Mouse (Mus musculus): ENCODE measurements around the gene Gm9745. TPM values are rescaled to one million over a fixed set of nuclear protein-coding genes. Genes with fewer than 3 reads are reported as not detected.
"Not testable (repeated sequence)": the region's sequence is repeated elsewhere in the genome, so short reads cannot be mapped to it uniquely, and the experiment has no call there.

Gene Gm9745
- polyA plus RNA-seq, 1 experiment from 2014 or later = not detected

GRCm38 (mm10) chr13:8962266-8962665 lies 14.2 kb upstream of the Gm9745 start:
- not testable (repeated sequence) for H3K36me3 ChIP-seq (ENCODE audit: control insufficient read depth, insufficient read depth, low read length); H3K9me3 ChIP-seq (replicated peaks; ENCODE audit: control insufficient read depth, low read length); H3K4me2 ChIP-seq (ENCODE audit: low read depth, low read length); H3K4me3 ChIP-seq (replicated peaks; ENCODE audit: low read length); H3K27ac ChIP-seq (ENCODE audit: low read length); H3K4me1 ChIP-seq (ENCODE audit: control insufficient read depth, insufficient read depth, low read length); ATAC-seq (ENCODE audit: insufficient read depth, low FRiP score); H3K27me3 ChIP-seq (ENCODE audit: control insufficient read depth, insufficient read depth, low read length); H3K9ac ChIP-seq (ENCODE audit: low read length)
- WGBS = 37% methylated on average over 5 of the region's 5 CpGs

- not testable (repeated sequence) for H3K9me3 ChIP-seq (replicated peaks; ENCODE audit: control insufficient read depth, low read length); H3K9ac ChIP-seq (ENCODE audit: low read length); ATAC-seq (ENCODE audit: insufficient read depth, low FRiP score); H3K27me3 ChIP-seq (ENCODE audit: control insufficient read depth, insufficient read depth, low read length); H3K4me3 ChIP-seq (replicated peaks; ENCODE audit: low read length); H3K27ac ChIP-seq (ENCODE audit: low read length); H3K4me2 ChIP-seq (ENCODE audit: low read depth, low read length); H3K36me3 ChIP-seq (ENCODE audit: control insufficient read depth, insufficient read depth, low read length); H3K4me1 ChIP-seq (ENCODE audit: control insufficient read depth, insufficient read depth, low read length)
- WGBS = 55% methylated on average over 3 of the region's 3 CpGs
Measured at GRCm38 (mm10) chr13:8961128-8961888, 13.3 kb upstream of the Gm9745 start.

GRCm38 (mm10) chr13:8959554-8959953 lies 11.5 kb upstream of the Gm9745 start:
- 79% methylated on average over 5 of the region's 6 CpGs for WGBS

GRCm38 (mm10) chr13:8959058-8959457 lies 11.0 kb upstream of the Gm9745 start:
- not testable (repeated sequence) for H3K4me3 ChIP-seq (replicated peaks; ENCODE audit: low read length); ATAC-seq (ENCODE audit: insufficient read depth, low FRiP score); H3K36me3 ChIP-seq (ENCODE audit: control insufficient read depth, insufficient read depth, low read length); H3K9me3 ChIP-seq (replicated peaks; ENCODE audit: control insufficient read depth, low read length); H3K27ac ChIP-seq (ENCODE audit: low read length); H3K4me2 ChIP-seq (ENCODE audit: low read depth, low read length); H3K4me1 ChIP-seq (ENCODE audit: control insufficient read depth, insufficient read depth, low read length); H3K27me3 ChIP-seq (ENCODE audit: control insufficient read depth, insufficient read depth, low read length); H3K9ac ChIP-seq (ENCODE audit: low read length)
- 40% methylated on average over 1 of the region's 5 CpGs for WGBS

More at GRCm38 (mm10) chr13:8959554-8959953, 11.5 kb upstream of the Gm9745 start:
- not testable (repeated sequence) for H3K9ac ChIP-seq (ENCODE audit: low read length); H3K4me1 ChIP-seq (ENCODE audit: control insufficient read depth, insufficient read depth, low read length); H3K36me3 ChIP-seq (ENCODE audit: control insufficient read depth, insufficient read depth, low read length); H3K4me3 ChIP-seq (replicated peaks; ENCODE audit: low read length); H3K9me3 ChIP-seq (replicated peaks; ENCODE audit: control insufficient read depth, low read length); H3K27me3 ChIP-seq (ENCODE audit: control insufficient read depth, insufficient read depth, low read length); ATAC-seq (ENCODE audit: insufficient read depth, low FRiP score); H3K27ac ChIP-seq (ENCODE audit: low read length); H3K4me2 ChIP-seq (ENCODE audit: low read depth, low read length)

- not testable (repeated sequence) for ATAC-seq (ENCODE audit: insufficient read depth, low FRiP score); H3K4me1 ChIP-seq (ENCODE audit: control insufficient read depth, insufficient read depth, low read length); H3K9me3 ChIP-seq (replicated peaks; ENCODE audit: control insufficient read depth, low read length); H3K27me3 ChIP-seq (ENCODE audit: control insufficient read depth, insufficient read depth, low read length); H3K27ac ChIP-seq (ENCODE audit: low read length); H3K9ac ChIP-seq (ENCODE audit: low read length); H3K36me3 ChIP-seq (ENCODE audit: control insufficient read depth, insufficient read depth, low read length); H3K4me3 ChIP-seq (replicated peaks; ENCODE audit: low read length); H3K4me2 ChIP-seq (ENCODE audit: low read depth, low read length)
- WGBS = no CpG with 5 or more reads among the region's 5 CpGs
Measured at GRCm38 (mm10) chr13:8956873-8957272, 8.8 kb upstream of the Gm9745 start.

- not testable (repeated sequence) for H3K4me3 ChIP-seq (replicated peaks; ENCODE audit: low read length); H3K27ac ChIP-seq (ENCODE audit: low read length); H3K36me3 ChIP-seq (ENCODE audit: control insufficient read depth, insufficient read depth, low read length); H3K4me2 ChIP-seq (ENCODE audit: low read depth, low read length); H3K9ac ChIP-seq (ENCODE audit: low read length); H3K27me3 ChIP-seq (ENCODE audit: control insufficient read depth, insufficient read depth, low read length); H3K9me3 ChIP-seq (replicated peaks; ENCODE audit: control insufficient read depth, low read length); ATAC-seq (ENCODE audit: insufficient read depth, low FRiP score); H3K4me1 ChIP-seq (ENCODE audit: control insufficient read depth, insufficient read depth, low read length)
- WGBS = 83% methylated on average over 2 of the region's 2 CpGs
Measured at GRCm38 (mm10) chr13:8955127-8955526, 7.1 kb upstream of the Gm9745 start.

GRCm38 (mm10) chr13:8952563-8952962 lies 4.5 kb upstream of the Gm9745 start, which contains the start of gene Idi2:
Gene Idi2, plus strand, starts transcription at chr13:8952863.
- H3K4me2 ChIP-seq (ENCODE audit: low read depth, low read length); H3K27ac ChIP-seq (ENCODE audit: low read length); H3K9ac ChIP-seq (ENCODE audit: low read length); ATAC-seq (ENCODE audit: insufficient read depth, low FRiP score); H3K27me3 ChIP-seq (ENCODE audit: control insufficient read depth, insufficient read depth, low read length); H3K4me1 ChIP-seq (ENCODE audit: control insufficient read depth, insufficient read depth, low read length); H3K9me3 ChIP-seq (replicated peaks; ENCODE audit: control insufficient read depth, low read length); H3K4me3 ChIP-seq (replicated peaks; ENCODE audit: low read length); H3K36me3 ChIP-seq (ENCODE audit: control insufficient read depth, insufficient read depth, low read length): not testable (repeated sequence)

- H3K4me3 ChIP-seq (replicated peaks; ENCODE audit: low read length); H3K9ac ChIP-seq (ENCODE audit: low read length); H3K4me2 ChIP-seq (ENCODE audit: low read depth, low read length); H3K27me3 ChIP-seq (ENCODE audit: control insufficient read depth, insufficient read depth, low read length); H3K9me3 ChIP-seq (replicated peaks; ENCODE audit: control insufficient read depth, low read length); H3K4me1 ChIP-seq (ENCODE audit: control insufficient read depth, insufficient read depth, low read length); H3K36me3 ChIP-seq (ENCODE audit: control insufficient read depth, insufficient read depth, low read length); H3K27ac ChIP-seq (ENCODE audit: low read length); ATAC-seq (ENCODE audit: insufficient read depth, low FRiP score): not testable (repeated sequence)
- WGBS = no CpG with 5 or more reads among the region's 5 CpGs
Measured at GRCm38 (mm10) chr13:8943828-8944227, 4.2 kb downstream of the Gm9745 start.

- not testable (repeated sequence) for H3K9ac ChIP-seq (ENCODE audit: low read length); H3K9me3 ChIP-seq (replicated peaks; ENCODE audit: control insufficient read depth, low read length); H3K27ac ChIP-seq (ENCODE audit: low read length); H3K4me3 ChIP-seq (replicated peaks; ENCODE audit: low read length); ATAC-seq (ENCODE audit: insufficient read depth, low FRiP score); H3K27me3 ChIP-seq (ENCODE audit: control insufficient read depth, insufficient read depth, low read length); H3K4me2 ChIP-seq (ENCODE audit: low read depth, low read length); H3K36me3 ChIP-seq (ENCODE audit: control insufficient read depth, insufficient read depth, low read length); H3K4me1 ChIP-seq (ENCODE audit: control insufficient read depth, insufficient read depth, low read length)
- WGBS = 70% methylated on average over 1 of the region's 5 CpGs
Measured at GRCm38 (mm10) chr13:8941701-8942100, 6.3 kb downstream of the Gm9745 start.

Measured in stomach, embryonic 16.5 days (tissue).